Mouse (Mus musculus) lung, adult 2 months (tissue): Measurements from ENCODE around the gene Igsf8.

ENCODE experiments used
- CTCF ChIP-seq: fragments of 200-500 bp; IDR thresholded peaks from 2 replicates; pipeline ENCODE4 v1.5.1; 2011; ENCODE audit warnings: mild to moderate bottlenecking, low read length, control low read depth; ENCODE audit not compliant: insufficient read depth
- POLR2A ChIP-seq: fragments of 200-500 bp; IDR thresholded peaks from 2 replicates; pipeline ENCODE4 v1.6.1; 2011; ENCODE audit warnings: low read depth, mild to moderate bottlenecking, control low read depth, low read length, borderline replicate concordance; ENCODE audit errors: extremely low read depth

GRCm38 (mm10) chr1:172347382-172347781 lies 85.9 kb downstream of the Igsf8 start:
- TF ChIP-seq CTCF (no peak), POLR2A (no peak)
